Mouse (Mus musculus) adipocyte (in vitro differentiated cells): ENCODE results near the gene Usp17le.
"Not testable (repeated sequence)": the region's sequence is repeated elsewhere in the genome, so short reads cannot be mapped to it uniquely, and the experiment has no call there.

Experiments
- DNase-seq: peaks from one replicate; pipeline ENCODE4 v3.0.0-alpha.2; 2016; ENCODE audit warnings: low spot score

The Usp17le gene

DNA sequence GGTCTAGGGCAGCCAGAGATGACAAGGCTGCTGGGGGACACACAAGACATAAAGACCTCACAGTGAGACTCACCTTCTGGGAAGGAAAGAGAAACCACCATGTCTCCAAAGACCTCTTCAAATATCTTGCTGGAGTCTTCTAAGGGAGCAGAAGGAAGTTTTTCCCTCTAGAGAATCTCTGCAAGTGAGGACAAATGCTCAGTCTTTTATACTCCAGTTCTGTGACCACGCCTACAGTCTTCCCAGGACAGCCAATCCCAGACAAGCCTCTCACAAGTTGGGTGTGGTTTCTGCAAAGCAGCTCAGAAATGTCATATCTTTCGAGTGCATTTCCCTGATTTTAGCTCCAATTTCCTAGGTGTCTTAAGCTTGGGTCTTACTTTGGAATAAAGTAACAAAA is at the start of gene Usp17le:
Gene Usp17le (minus strand): TSS at position 101 of the 400 bp plus-strand sequence.
- DNase-seq: not testable (repeated sequence)

DNA sequence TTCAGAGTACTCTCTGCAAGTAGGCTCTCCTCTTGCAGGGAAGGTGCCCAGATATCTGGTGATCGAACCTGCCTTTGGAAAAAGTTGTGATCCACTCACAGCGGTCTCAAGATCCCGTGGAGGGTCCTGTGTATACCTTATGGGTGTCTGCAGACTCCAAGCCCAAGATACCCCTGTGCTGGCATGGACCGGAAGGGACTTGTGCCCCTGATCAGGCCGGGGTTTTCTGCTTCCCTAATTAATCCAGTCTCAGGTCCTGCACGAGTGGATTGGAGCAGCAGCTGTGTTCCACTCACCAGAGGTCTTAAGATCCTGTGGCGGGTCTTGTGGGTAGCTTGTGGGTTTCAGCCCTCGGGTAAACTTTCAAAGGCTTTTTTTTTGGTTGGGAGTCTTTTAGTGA is 33.1 kb upstream of the Usp17le start:
- DNase-seq: not testable (repeated sequence)

DNA sequence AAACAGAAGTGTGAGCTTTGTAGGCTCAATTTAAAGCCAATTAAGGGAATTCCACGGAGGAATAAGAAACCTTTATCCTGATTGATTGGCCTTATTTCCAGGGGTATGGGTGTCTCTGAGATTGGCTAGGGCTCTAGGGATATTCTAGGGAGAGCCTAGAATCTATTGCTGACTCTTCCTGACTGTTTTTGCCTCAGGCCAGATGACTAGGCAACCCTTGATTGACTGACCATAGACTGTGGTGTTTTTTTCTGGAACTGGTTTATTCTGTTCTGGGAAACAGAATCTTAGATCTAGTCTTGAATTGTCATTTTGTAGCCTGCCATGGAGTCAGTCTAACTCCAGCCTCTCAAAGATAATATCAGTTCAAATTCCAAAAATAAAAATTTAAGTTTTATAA is 13.5 kb upstream of the Usp17le start:
- no peak for DNase-seq
